Comparison of ENCODE assay signal across 8 mouse cellular contexts in genomic region chr7:109615601-109616000, GRCm38 (mm10).
DNase-seq lines count a peak whose midpoint lies in the region; ATAC-seq and TF ChIP-seq lines count a peak whose summit lies in the region.

No protein-coding gene starts in this region.

- no peak for TF ChIP-seq EP300 in stomach, postnatal 0 days (optimal IDR thresholded peaks at IDR 0.05)

- H3K9me3 ChIP-seq in neural tube, embryonic 11.5 days (ENCODE audit: control insufficient read depth, low read length), result no peaks in the 10 kb centered on the region
- no peaks in the 10 kb centered on the region for H3K9me3 ChIP-seq in liver, embryonic 12.5 days (replicated peaks)
- no peaks in the 10 kb centered on the region for H3K9me3 ChIP-seq in stomach, postnatal 0 days (ENCODE audit: control insufficient read depth, low read length)

- H3K27ac ChIP-seq in neural tube, embryonic 11.5 days (ENCODE audit: low read depth, low read length), result peak overlapping the region; percentile 57
- peak overlapping the region; percentile 52 for H3K27ac ChIP-seq in liver, embryonic 12.5 days
- peak overlapping the region; percentile 94 for H3K27ac ChIP-seq in stomach, postnatal 0 days (replicated peaks)

- no peak for ATAC-seq in cerebellum, adult (ENCODE audit: insufficient number of reproducible peaks, low FRiP score, low TSS enrichment)
- ATAC-seq in neural tube, embryonic 11.5 days (ENCODE audit: insufficient read depth, low FRiP score, low TSS enrichment), result no peak
- no peak for ATAC-seq in liver, embryonic 12.5 days
- ATAC-seq in stomach, postnatal 0 days (ENCODE audit: low FRiP score, low TSS enrichment), result no peak

- peak; percentile 31 for DNase-seq in cerebellum, adult 9-11 months
- DNase-seq in neural tube, embryonic 11.5 days (ENCODE audit: low spot score), result no peak
- DNase-seq in neural tube, embryonic 10.5 days (ENCODE audit: extremely low spot score, low spot score), result no peak
- DNase-seq in stomach, postnatal 0 days (ENCODE audit: low spot score), result no peak
- DNase-seq in embryo, embryonic 10 days (ENCODE audit: low spot score), result no peak
- DNase-seq in kidney, postnatal 10 days, result no peak

- peak overlapping the region; percentile 53 for H3K4me2 ChIP-seq in neural tube, embryonic 11.5 days (ENCODE audit: low read depth)
- H3K4me2 ChIP-seq in liver, embryonic 12.5 days, result peak overlapping the region; percentile 65
- peak overlapping the region; percentile 65 for H3K4me2 ChIP-seq in stomach, postnatal 0 days (replicated peaks; ENCODE audit: low read depth)

- WGBS in neural tube, embryonic 11.5 days, result 45% methylated on average over 4 of the region's 4 CpGs
- WGBS in liver, embryonic 12.5 days (ENCODE audit: insufficient replicate concordance), result 45% methylated on average over 4 of the region's 4 CpGs
- 20% methylated on average over 4 of the region's 4 CpGs for WGBS in stomach, postnatal 0 days

- no peaks in the 10 kb centered on the region for H3K27me3 ChIP-seq in neural tube, embryonic 11.5 days (ENCODE audit: control insufficient read depth, insufficient read depth, low read length)
- no peaks in the 10 kb centered on the region for H3K27me3 ChIP-seq in liver, embryonic 12.5 days (replicated peaks)
- no peaks in the 10 kb centered on the region for H3K27me3 ChIP-seq in stomach, postnatal 0 days (ENCODE audit: control insufficient read depth, insufficient read depth, low read length)

- peak overlapping the region; percentile 34 for H3K4me3 ChIP-seq in neural tube, embryonic 11.5 days (ENCODE audit: low read depth, low read length)
- peak overlapping the region; percentile 37; the same call in 1 of the 2 replicates for H3K4me3 ChIP-seq in liver, embryonic 12.5 days
- peak overlapping the region; percentile 47 for H3K4me3 ChIP-seq in stomach, postnatal 0 days (ENCODE audit: low read depth, low read length)

- peak overlapping the region; percentile 48 for H3K9ac ChIP-seq in neural tube, embryonic 11.5 days (ENCODE audit: low read length)
- peak overlapping the region; percentile 52 for H3K9ac ChIP-seq in liver, embryonic 12.5 days
- H3K9ac ChIP-seq in stomach, postnatal 0 days (ENCODE audit: low read length), result peak overlapping the region; percentile 65

- H3K36me3 ChIP-seq in neural tube, embryonic 11.5 days (ENCODE audit: control insufficient read depth, insufficient read depth, low read length), result no peaks in the 10 kb centered on the region
- H3K36me3 ChIP-seq in liver, embryonic 12.5 days, result no peaks in the 10 kb centered on the region
- no peaks in the 10 kb centered on the region for H3K36me3 ChIP-seq in stomach, postnatal 0 days (ENCODE audit: control insufficient read depth, insufficient read depth, low read length)

- H3K4me1 ChIP-seq in neural tube, embryonic 11.5 days (ENCODE audit: control insufficient read depth, insufficient read depth, low read length), result peaks cover 32% of the 10 kb centered on the region
- peaks cover 80% of the 10 kb centered on the region for H3K4me1 ChIP-seq in liver, embryonic 12.5 days
- peaks cover 2% of the 10 kb centered on the region; the same call in 1 of the 2 replicates for H3K4me1 ChIP-seq in stomach, postnatal 0 days (replicated peaks; ENCODE audit: control insufficient read depth, insufficient read depth)

- TF ChIP-seq CTCF in stomach, postnatal 0 days (IDR thresholded peaks at IDR 0.05; ENCODE audit: low read depth), result no peak
